Mouse (Mus musculus) kidney, postnatal 10 days (tissue): ENCODE data around the gene Ndufaf3.

Experiments
- DNase-seq: peaks from one replicate; pipeline ENCODE4 v3.0.0; 2021; ENCODE audit warnings: mixed read lengths

Ndufaf3 gene

GRCm38 (mm10) chr9:108566815-108567776 lies at the start of gene Ndufaf3:
TSS of gene Ndufaf3 (minus strand) at chr9:108567434.
- peak; percentile 98 for DNase-seq

- DNase-seq, result no peak
Measured at GRCm38 (mm10) chr9:108611488-108611887, 44.3 kb upstream of the Ndufaf3 start.

GRCm38 (mm10) chr9:108608889-108609288 lies 41.7 kb upstream of the Ndufaf3 start:
- no peak for DNase-seq

- peak; percentile 26 for DNase-seq
Measured at GRCm38 (mm10) chr9:108607929-108608328, 40.7 kb upstream of the Ndufaf3 start.

GRCm38 (mm10) chr9:108601986-108602385 lies 34.8 kb upstream of the Ndufaf3 start:
- DNase-seq, result no peak

GRCm38 (mm10) chr9:108600011-108600410 lies 32.8 kb upstream of the Ndufaf3 start:
- no peak for DNase-seq

- DNase-seq, result no peak
Measured at GRCm38 (mm10) chr9:108599021-108599566, 31.9 kb upstream of the Ndufaf3 start.

- DNase-seq, result peak; percentile 81
Measured at GRCm38 (mm10) chr9:108596998-108597764, 29.9 kb upstream of the Ndufaf3 start, which contains the start of gene P4htm. TSS of gene P4htm (minus strand) at chr9:108597667.

- DNase-seq, result no peak
Measured at GRCm38 (mm10) chr9:108594354-108594753, 27.1 kb upstream of the Ndufaf3 start.

- no peak for DNase-seq
Measured at GRCm38 (mm10) chr9:108591462-108591861, 24.2 kb upstream of the Ndufaf3 start.

GRCm38 (mm10) chr9:108589229-108589628 lies 22.0 kb upstream of the Ndufaf3 start:
- peak; percentile 34 for DNase-seq

- peak; percentile 79 for DNase-seq
Measured at GRCm38 (mm10) chr9:108587571-108588180, 20.4 kb upstream of the Ndufaf3 start.

- DNase-seq, result no peak
Measured at GRCm38 (mm10) chr9:108579344-108579690, 12.1 kb upstream of the Ndufaf3 start.

- peak; percentile 97 for DNase-seq
Measured at GRCm38 (mm10) chr9:108578545-108579343, 11.5 kb upstream of the Ndufaf3 start, which contains the start of gene Wdr6. TSS of gene Wdr6 (minus strand) at chr9:108578739.

- DNase-seq, result peak; percentile 77
Measured at GRCm38 (mm10) chr9:108577934-108578544, 10.8 kb upstream of the Ndufaf3 start.

GRCm38 (mm10) chr9:108577025-108577424 lies 9.8 kb upstream of the Ndufaf3 start:
- no peak for DNase-seq

- no peak for DNase-seq
Measured at GRCm38 (mm10) chr9:108575321-108576297, 8.4 kb upstream of the Ndufaf3 start.

- no peak for DNase-seq
Measured at GRCm38 (mm10) chr9:108574921-108575320, 7.7 kb upstream of the Ndufaf3 start.

GRCm38 (mm10) chr9:108573774-108574690 lies 6.8 kb upstream of the Ndufaf3 start:
- DNase-seq, result peak; percentile 84
